In the genomic region with DNA sequence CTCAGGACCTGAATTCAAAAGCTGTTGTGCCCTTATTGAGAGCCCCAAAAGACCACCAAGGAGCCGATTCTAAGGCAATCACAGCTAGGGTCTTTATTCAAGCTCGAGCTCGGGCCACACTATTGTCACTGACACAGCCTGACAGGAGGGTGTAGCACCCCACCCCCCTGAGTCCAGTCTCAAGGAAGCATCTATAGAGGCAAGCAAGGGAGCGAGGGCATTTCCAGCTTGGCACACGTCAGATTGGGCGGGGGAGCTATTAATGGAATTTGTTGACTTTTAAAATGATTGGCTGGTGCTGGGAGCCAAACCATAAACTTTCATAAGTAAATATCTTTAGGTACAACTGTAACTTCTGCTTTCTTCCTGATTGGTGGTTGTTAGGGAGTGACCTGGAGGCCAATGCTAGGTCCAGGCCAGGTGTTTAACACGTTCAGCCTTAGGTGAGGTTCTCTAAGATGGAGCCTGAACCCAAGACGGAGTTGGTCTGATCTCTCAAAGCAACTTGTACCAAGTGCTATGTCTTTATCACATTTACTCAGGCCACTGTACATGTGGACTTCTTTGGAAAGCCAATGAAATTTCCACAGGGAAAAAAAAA, we compare ENCODE assay signal across 26 mouse cellular contexts. TPM values are rescaled to one million over a fixed set of nuclear protein-coding genes. Genes with fewer than 3 reads are reported as not detected.
A peak's percentile ranks its signal among the peaks of the same experiment; 100 is the strongest.
DNase-seq lines count a peak whose midpoint lies in the region; ATAC-seq and TF ChIP-seq lines count a peak whose summit lies in the region.
"Had no signal": no experiment of that assay in that cellular context is flagged by ENCODE, and none has a peak within 500 bp of the region (broad histone marks: within the 10 kb centered on the region; RNA-seq: fewer than 3 reads in every experiment).

No protein-coding gene starts in this region.

- no peaks in the 10 kb centered on the region for H3K27me3 ChIP-seq in forebrain, embryonic 16.5 days (replicated peaks; ENCODE audit: control insufficient read depth, insufficient read depth, low read length)
- no peaks in the 10 kb centered on the region for H3K27me3 ChIP-seq in forebrain, embryonic 15.5 days
- no peaks in the 10 kb centered on the region for H3K27me3 ChIP-seq in kidney, embryonic 16.5 days (ENCODE audit: insufficient read depth, low read length)
- no peaks in the 10 kb centered on the region for H3K27me3 ChIP-seq in kidney, adult 2 months (replicated peaks; ENCODE audit: control insufficient read depth, insufficient read depth, low read length)
- no peaks in the 10 kb centered on the region for H3K27me3 ChIP-seq in intestine, postnatal 0 days (replicated peaks; ENCODE audit: control insufficient read depth, insufficient read depth, low read length)
- H3K27me3 ChIP-seq: embryonic facial prominence, embryonic 12.5 days; forebrain, embryonic 13.5 days; heart, embryonic 12.5 days had no signal

- no peak for DNase-seq in kidney, adult 2 months
- no peak for DNase-seq in cerebellum, adult 11-12 months
- DNase-seq in layer of hippocampus, adult 2 months (ENCODE audit: low spot score in 2 of 2) = no peak
- DNase-seq: adrenal gland, adult 2 months; adrenal gland, postnatal 36 days; cerebellum, adult 11 months; cerebellum, adult 9-10 months; cerebellum, postnatal 25 days; gastrocnemius, adult 2 months; gastrocnemius, postnatal 25 days had no signal

- ATAC-seq in forebrain, embryonic 16.5 days = peak; percentile 20; the same call in 1 of the 2 replicates
- ATAC-seq in forebrain, embryonic 15.5 days (replicated peaks) = no peak
- ATAC-seq in kidney, embryonic 16.5 days (ENCODE audit: low FRiP score, low TSS enrichment) = peak; percentile 46; the same call in 1 of the 2 replicates
- ATAC-seq in intestine, postnatal 0 days = peak; percentile 80
- ATAC-seq: forebrain, embryonic 13.5 days; hindbrain, embryonic 16.5 days had no signal

- H3K9ac ChIP-seq in forebrain, embryonic 16.5 days (replicated peaks; ENCODE audit: low read depth, low read length) = no peak overlapping the region
- no peak overlapping the region for H3K9ac ChIP-seq in forebrain, embryonic 15.5 days (replicated peaks)
- H3K9ac ChIP-seq in kidney, embryonic 16.5 days (replicated peaks; ENCODE audit: low read length) = no peak overlapping the region
- no peak overlapping the region for H3K9ac ChIP-seq in intestine, postnatal 0 days (ENCODE audit: low read depth, low read length)
- H3K9ac ChIP-seq: embryonic facial prominence, embryonic 12.5 days; forebrain, embryonic 13.5 days; heart, embryonic 12.5 days had no signal

- no peaks in the 10 kb centered on the region for H3K4me1 ChIP-seq in forebrain, embryonic 16.5 days (replicated peaks; ENCODE audit: control insufficient read depth, insufficient read depth, low read length)
- no peaks in the 10 kb centered on the region for H3K4me1 ChIP-seq in forebrain, embryonic 15.5 days
- H3K4me1 ChIP-seq in kidney, embryonic 16.5 days (ENCODE audit: insufficient read depth, low read length) = peaks cover 2% of the 10 kb centered on the region; the same call in 1 of the 2 replicates
- H3K4me1 ChIP-seq in kidney, adult 2 months (ENCODE audit: control insufficient read depth, insufficient read depth, low read length) = peaks cover 4% of the 10 kb centered on the region; the same call in 1 of the 2 replicates
- H3K4me1 ChIP-seq in intestine, postnatal 0 days (replicated peaks; ENCODE audit: control insufficient read depth, insufficient read depth, low read length) = 0 out of 2 replicates have a peak, but pooled peaks cover 6% of the 10 kb centered on the region
- H3K4me1 ChIP-seq: embryonic facial prominence, embryonic 12.5 days; heart, embryonic 12.5 days had no signal

- no peaks in the 10 kb centered on the region for H3K36me3 ChIP-seq in forebrain, embryonic 16.5 days (ENCODE audit: control insufficient read depth, insufficient read depth)
- no peaks in the 10 kb centered on the region for H3K36me3 ChIP-seq in forebrain, embryonic 15.5 days
- H3K36me3 ChIP-seq in kidney, embryonic 16.5 days (ENCODE audit: insufficient read depth, low read length) = no peaks in the 10 kb centered on the region
- H3K36me3 ChIP-seq in kidney, adult 2 months (ENCODE audit: control insufficient read depth, insufficient read depth, low read length) = peaks cover 5% of the 10 kb centered on the region
- no peaks in the 10 kb centered on the region for H3K36me3 ChIP-seq in intestine, postnatal 0 days (ENCODE audit: control insufficient read depth, insufficient read depth)
- H3K36me3 ChIP-seq: embryonic facial prominence, embryonic 12.5 days; heart, embryonic 12.5 days; hindbrain, embryonic 10.5 days had no signal

- 43% methylated on average over 8 of the region's 8 CpGs for WGBS in forebrain, embryonic 16.5 days
- 39% methylated on average over 8 of the region's 8 CpGs for WGBS in forebrain, embryonic 15.5 days
- WGBS in kidney, embryonic 16.5 days = 73% methylated on average over 8 of the region's 8 CpGs
- 83% methylated on average over 8 of the region's 8 CpGs for WGBS in kidney, adult 2 months
- 60% methylated on average over 8 of the region's 8 CpGs for WGBS in intestine, postnatal 0 days

- no peaks in the 10 kb centered on the region for H3K9me3 ChIP-seq in forebrain, embryonic 16.5 days (ENCODE audit: control insufficient read depth, low read length)
- H3K9me3 ChIP-seq in forebrain, embryonic 15.5 days = no peaks in the 10 kb centered on the region
- H3K9me3 ChIP-seq in kidney, embryonic 16.5 days (ENCODE audit: low read length) = no peaks in the 10 kb centered on the region
- H3K9me3 ChIP-seq in intestine, postnatal 0 days (ENCODE audit: control insufficient read depth) = no peaks in the 10 kb centered on the region
- H3K9me3 ChIP-seq: embryonic facial prominence, embryonic 12.5 days; forebrain, embryonic 13.5 days; heart, embryonic 12.5 days; hindbrain, embryonic 10.5 days had no signal

- no peak overlapping the region for H3K27ac ChIP-seq in forebrain, embryonic 16.5 days (ENCODE audit: low read length)
- H3K27ac ChIP-seq in forebrain, embryonic 15.5 days (replicated peaks) = no peak overlapping the region
- no peak overlapping the region for H3K27ac ChIP-seq in kidney, embryonic 16.5 days (ENCODE audit: low read length)
- H3K27ac ChIP-seq in kidney, adult 2 months (ENCODE audit: insufficient read depth, low read depth, low read length) = no peak overlapping the region
- H3K27ac ChIP-seq in intestine, postnatal 0 days (ENCODE audit: low read depth, low read length) = no peak overlapping the region
- H3K27ac ChIP-seq in layer of hippocampus, adult 2 months = no peak overlapping the region
- H3K27ac ChIP-seq: embryonic facial prominence, embryonic 12.5 days; forebrain, embryonic 13.5 days; gastrocnemius, adult 2 months; hindbrain, embryonic 10.5 days had no signal

- TF ChIP-seq CTCF in kidney, adult 2 months (conservative IDR thresholded peaks at IDR 0.05; ENCODE audit: insufficient read depth, insufficient read length, low read depth, low read length) = no peak
- no peak for TF ChIP-seq CTCF in intestine, postnatal 0 days (IDR thresholded peaks at IDR 0.05; ENCODE audit: low read depth)
- no peak for TF ChIP-seq CTCF in layer of hippocampus, adult 2 months (conservative IDR thresholded peaks at IDR 0.05)

- no peak overlapping the region for H3K4me2 ChIP-seq in forebrain, embryonic 16.5 days (ENCODE audit: low read length)
- no peak overlapping the region for H3K4me2 ChIP-seq in forebrain, embryonic 15.5 days (replicated peaks)
- no peak overlapping the region for H3K4me2 ChIP-seq in kidney, embryonic 16.5 days (replicated peaks; ENCODE audit: low read depth, low read length)
- no peak overlapping the region for H3K4me2 ChIP-seq in intestine, postnatal 0 days (replicated peaks; ENCODE audit: low read depth)
- H3K4me2 ChIP-seq: embryonic facial prominence, embryonic 12.5 days; forebrain, embryonic 13.5 days; heart, embryonic 12.5 days had no signal

- TF ChIP-seq POLR2A in kidney, adult 2 months (IDR thresholded peaks at IDR 0.05; ENCODE audit: low read depth, low read length) = no peak

- no peak overlapping the region for H3K4me3 ChIP-seq in forebrain, embryonic 16.5 days (replicated peaks; ENCODE audit: low read length)
- H3K4me3 ChIP-seq in forebrain, embryonic 15.5 days = no peak overlapping the region
- no peak overlapping the region for H3K4me3 ChIP-seq in kidney, embryonic 16.5 days (ENCODE audit: low read length)
- no peak overlapping the region for H3K4me3 ChIP-seq in kidney, adult 2 months (ENCODE audit: insufficient read depth, low read depth, low read length)
- no peak overlapping the region for H3K4me3 ChIP-seq in intestine, postnatal 0 days (ENCODE audit: low read depth, low read length)
- H3K4me3 ChIP-seq in layer of hippocampus, adult 2 months = no peak overlapping the region
- H3K4me3 ChIP-seq: embryonic facial prominence, embryonic 12.5 days; forebrain, embryonic 13.5 days; gastrocnemius, adult 2 months; heart, embryonic 12.5 days; hindbrain, embryonic 10.5 days had no signal

RNA-seq across cellular contexts. Expression of gene 1700057G04Rik, which starts 3.5 kb away (rescaled TPM):
- not detected in 2 replicates for polyA plus RNA-seq in forebrain, embryonic 16.5 days (2015; fragmentation: Nextera tagmentation; extraction: Ambion mirVana)
- not detected in 2 replicates for polyA plus RNA-seq in forebrain, embryonic 15.5 days (2015; fragmentation: Nextera tagmentation; extraction: Ambion mirVana)
- not detected in 2 replicates for polyA plus RNA-seq in kidney, embryonic 16.5 days (2015; fragmentation: Nextera tagmentation; extraction: Ambion mirVana)
- not detected in 2 replicates for polyA plus RNA-seq in kidney, adult 2 months (2012; rRNA removed)
- not detected in 2 replicates for polyA plus RNA-seq in intestine, postnatal 0 days (2015; fragmentation: Nextera tagmentation; extraction: Ambion mirVana)
- total RNA-seq in layer of hippocampus, adult 2 months (2021) = not detected
- total RNA-seq: adrenal gland, adult 2 months; adrenal gland, postnatal 36 days; ES-E14; gastrocnemius, adult 2 months; gastrocnemius, postnatal 25 days; granulocyte monocyte progenitor cell, adult 5-6 weeks; heart, adult 8-10 months; heart, postnatal 25 days had no signal
- polyA plus RNA-seq: adrenal gland, adult 2 months; cortical plate, adult 2 months; embryonic facial prominence, embryonic 12.5 days; forebrain, embryonic 13.5 days; heart, embryonic 12.5 days; heart, embryonic 16.5 days; hindbrain, embryonic 10.5 days; hindbrain, embryonic 16.5 days had no signal

RNA-seq across cellular contexts. Expression of gene Plscr2, which starts 30.3 kb away (rescaled TPM):
- polyA plus RNA-seq in forebrain, embryonic 16.5 days (2015; fragmentation: Nextera tagmentation; extraction: Ambion mirVana) = 0.93 and 0.98 TPM in 2 replicates
- polyA plus RNA-seq in forebrain, embryonic 15.5 days (2015; fragmentation: Nextera tagmentation; extraction: Ambion mirVana) = 0.99 and 1.3 TPM in 2 replicates
- 42.7 and 47.8 TPM in 2 replicates for polyA plus RNA-seq in kidney, embryonic 16.5 days (2015; fragmentation: Nextera tagmentation; extraction: Ambion mirVana)
- polyA plus RNA-seq in kidney, adult 2 months (2012; rRNA removed) = 193 and 201 TPM in 2 replicates
- polyA plus RNA-seq in intestine, postnatal 0 days (2015; fragmentation: Nextera tagmentation; extraction: Ambion mirVana) = 2.8 TPM in 2 replicates
- 1 to 10 TPM; 2.6 to 3.1 TPM for total RNA-seq in layer of hippocampus, adult 2 months (2021)
- total RNA-seq: granulocyte monocyte progenitor cell, adult 5-6 weeks had no signal
- polyA plus RNA-seq: inflammation-experienced regulatory T-cells, adult 6 months had no signal

RNA-seq across cellular contexts. Expression of gene Plscr1, which starts 56.2 kb away (rescaled TPM):
- 5.9 and 6.5 TPM in 2 replicates for polyA plus RNA-seq in forebrain, embryonic 16.5 days (2015; fragmentation: Nextera tagmentation; extraction: Ambion mirVana)
- polyA plus RNA-seq in forebrain, embryonic 15.5 days (2015; fragmentation: Nextera tagmentation; extraction: Ambion mirVana) = 5.7 and 6.8 TPM in 2 replicates
- 82.2 and 82.5 TPM in 2 replicates for polyA plus RNA-seq in kidney, embryonic 16.5 days (2015; fragmentation: Nextera tagmentation; extraction: Ambion mirVana)
- 21.7 and 26.1 TPM in 2 replicates for polyA plus RNA-seq in kidney, adult 2 months (2012; rRNA removed)
- polyA plus RNA-seq in intestine, postnatal 0 days (2015; fragmentation: Nextera tagmentation; extraction: Ambion mirVana) = 152 TPM in 2 replicates
- 1 to 10 TPM; 1.4 to 1.7 TPM for total RNA-seq in layer of hippocampus, adult 2 months (2021)

Comparison
In these comparisons a context has a peak if more than half of its experiments do, and no peak if none do; other contexts are left out.
1. RNA of gene Plscr2, which starts 30.3 kb away (polyA plus RNA-seq): 193 to 201 TPM in kidney, adult 2 months and 42.7 to 47.8 TPM in kidney, embryonic 16.5 days; 2.8 TPM in intestine, postnatal 0 days, 0.99 to 1.3 TPM in forebrain, embryonic 15.5 days and 0.93 to 0.98 TPM in forebrain, embryonic 16.5 days; every median in the first group is over 10 times any median in the second.